10 mouse cellular contexts compared by ENCODE assay signal in genomic region chr2:18690756-18691155, GRCm38 (mm10). TPM values are rescaled to one million over a fixed set of nuclear protein-coding genes. Genes with fewer than 3 reads are reported as not detected.
A peak's percentile ranks its signal among the peaks of the same experiment; 100 is the strongest.
DNase-seq lines count a peak whose midpoint lies in the region; ATAC-seq and TF ChIP-seq lines count a peak whose summit lies in the region.
"Had no signal": no experiment of that assay in that cellular context is flagged by ENCODE, and none has a peak within 500 bp of the region (broad histone marks: within the 10 kb centered on the region; RNA-seq: fewer than 3 reads in every experiment).

No protein-coding gene starts in this region.

- no peaks in the 10 kb centered on the region for H3K9me3 ChIP-seq in heart, embryonic 12.5 days (replicated peaks)
- no peaks in the 10 kb centered on the region for H3K9me3 ChIP-seq in liver, embryonic 15.5 days (replicated peaks)
- no peaks in the 10 kb centered on the region for H3K9me3 ChIP-seq in stomach, postnatal 0 days (ENCODE audit: control insufficient read depth, low read length)

- no peaks in the 10 kb centered on the region for H3K36me3 ChIP-seq in heart, embryonic 12.5 days
- no peaks in the 10 kb centered on the region for H3K36me3 ChIP-seq in testis, adult 2 months (ENCODE audit: control insufficient read depth, insufficient read depth, low read length)
- H3K36me3 ChIP-seq in liver, embryonic 15.5 days (replicated peaks) = no peaks in the 10 kb centered on the region
- no peaks in the 10 kb centered on the region for H3K36me3 ChIP-seq in stomach, postnatal 0 days (ENCODE audit: control insufficient read depth, insufficient read depth, low read length)

- H3K9ac ChIP-seq in heart, embryonic 12.5 days = no peak overlapping the region
- no peak overlapping the region for H3K9ac ChIP-seq in liver, embryonic 15.5 days
- no peak overlapping the region for H3K9ac ChIP-seq in stomach, postnatal 0 days (ENCODE audit: low read length)

- H3K4me2 ChIP-seq in heart, embryonic 12.5 days = peak overlapping the region; percentile 79
- peak overlapping the region; percentile 68; the same call in 1 of the 2 replicates for H3K4me2 ChIP-seq in liver, embryonic 15.5 days
- peak overlapping the region; percentile 64; the same call in 1 of the 2 replicates for H3K4me2 ChIP-seq in stomach, postnatal 0 days (replicated peaks; ENCODE audit: low read depth)

- WGBS in heart, embryonic 12.5 days = 2% methylated on average over 9 of the region's 9 CpGs
- WGBS in liver, embryonic 15.5 days (ENCODE audit: insufficient replicate concordance) = 4% methylated on average over 9 of the region's 9 CpGs
- WGBS in stomach, postnatal 0 days = 10% methylated on average over 9 of the region's 9 CpGs

- DNase-seq in heart, adult 18-20 months = no peak
- no peak for DNase-seq in testis, postnatal 10 days (ENCODE audit: low spot score)
- DNase-seq in stomach, postnatal 0 days (ENCODE audit: low spot score) = no peak
- no peak for DNase-seq in adrenal gland, postnatal 10 days
- DNase-seq in cerebellum, adult 11 months = no peak

- peaks cover 62% of the 10 kb centered on the region for H3K27me3 ChIP-seq in heart, embryonic 12.5 days (replicated peaks)
- H3K27me3 ChIP-seq in testis, adult 2 months (ENCODE audit: control insufficient read depth, insufficient read depth, low read length) = no peaks in the 10 kb centered on the region
- peaks cover 96% of the 10 kb centered on the region for H3K27me3 ChIP-seq in liver, embryonic 15.5 days
- H3K27me3 ChIP-seq in stomach, postnatal 0 days (ENCODE audit: control insufficient read depth, insufficient read depth, low read length) = peaks cover 15% of the 10 kb centered on the region; the same call in 1 of the 2 replicates

- TF ChIP-seq POLR2A in testis, adult 2 months (IDR thresholded peaks at IDR 0.05; ENCODE audit: control insufficient read depth, low read depth, low read length) = no peak

- H3K4me1 ChIP-seq in heart, embryonic 12.5 days (replicated peaks) = peaks cover 28% of the 10 kb centered on the region
- peaks cover 13% of the 10 kb centered on the region for H3K4me1 ChIP-seq in testis, adult 2 months (ENCODE audit: control insufficient read depth, insufficient read depth, low read length)
- peaks cover 21% of the 10 kb centered on the region for H3K4me1 ChIP-seq in liver, embryonic 15.5 days (replicated peaks)
- peaks cover 5% of the 10 kb centered on the region for H3K4me1 ChIP-seq in stomach, postnatal 0 days (replicated peaks; ENCODE audit: control insufficient read depth, insufficient read depth)

- TF ChIP-seq EP300 in stomach, postnatal 0 days (optimal IDR thresholded peaks at IDR 0.05) = no peak

- no peak for TF ChIP-seq CTCF in testis, adult 2 months (IDR thresholded peaks at IDR 0.05; ENCODE audit: control insufficient read depth, insufficient read depth, insufficient replicate concordance, low read depth, low read length)
- no peak for TF ChIP-seq CTCF in stomach, postnatal 0 days (IDR thresholded peaks at IDR 0.05; ENCODE audit: low read depth)

- peak overlapping the region; percentile 49 for H3K4me3 ChIP-seq in heart, embryonic 12.5 days
- H3K4me3 ChIP-seq in testis, adult 2 months (ENCODE audit: control insufficient read depth, low read depth, low read length) = peak overlapping the region; percentile 91
- peak overlapping the region; percentile 49; the same call in 1 of the 2 replicates for H3K4me3 ChIP-seq in liver, embryonic 15.5 days (replicated peaks)
- peak overlapping the region; percentile 51; the same call in 1 of the 2 replicates for H3K4me3 ChIP-seq in stomach, postnatal 0 days (ENCODE audit: low read depth, low read length)

- no peak overlapping the region for H3K27ac ChIP-seq in heart, embryonic 12.5 days (ENCODE audit: poor library complexity, severe bottlenecking)
- peak overlapping the region; percentile 65; the same call in 1 of the 2 replicates for H3K27ac ChIP-seq in testis, adult 2 months (ENCODE audit: control insufficient read depth, insufficient read depth, low read depth, low read length)
- no peak overlapping the region for H3K27ac ChIP-seq in liver, embryonic 15.5 days (replicated peaks)
- no peak overlapping the region for H3K27ac ChIP-seq in stomach, postnatal 0 days (replicated peaks)

- no peak for ATAC-seq in heart, embryonic 12.5 days (ENCODE audit: insufficient number of reproducible peaks, low FRiP score)
- ATAC-seq in liver, embryonic 15.5 days (ENCODE audit: insufficient read depth) = no peak
- no peak for ATAC-seq in stomach, postnatal 0 days (ENCODE audit: low FRiP score, low TSS enrichment)

RNA-seq across cellular contexts. Expression of gene Spag6, which starts 3.1 kb away (rescaled TPM):
- polyA plus RNA-seq in heart, embryonic 12.5 days (2016; fragmentation: Nextera tagmentation; extraction: Ambion mirVana) = 0.14 TPM in 1 of 2 replicates, not detected in the other
- under 1 TPM in 1 of 2 experiments, not detected in 1; 0.55 TPM for total RNA-seq in heart, adult 18-20 months (2021)
- 97.3 and 108 TPM in 2 replicates for polyA plus RNA-seq in testis, adult 2 months (2012; rRNA removed)
- polyA plus RNA-seq in liver, embryonic 15.5 days (2015; fragmentation: Nextera tagmentation; extraction: Ambion mirVana) = not detected in 2 replicates
- 0.10 and 0.21 TPM in 2 replicates for polyA plus RNA-seq in stomach, postnatal 0 days (2015; fragmentation: Nextera tagmentation; extraction: Ambion mirVana)
- 1 to 10 TPM in 1 of 2 experiments, under 1 TPM in 1; 0.69 to 1.3 TPM for total RNA-seq in adrenal gland, postnatal 10 days (2021)
- total RNA-seq: common myeloid progenitor, adult 5-6 weeks; liver, adult 2 months had no signal
- polyA plus RNA-seq: liver, adult 2 months had no signal

RNA-seq across cellular contexts. Expression of gene Bmi1, which starts 13.9 kb away (rescaled TPM):
- 15.6 and 17.9 TPM in 2 replicates for polyA plus RNA-seq in heart, embryonic 12.5 days (2016; fragmentation: Nextera tagmentation; extraction: Ambion mirVana)
- 10 to 100 TPM; 59.2 to 63.0 TPM for total RNA-seq in heart, adult 18-20 months (2021)
- 113 and 166 TPM in 2 replicates for polyA plus RNA-seq in testis, adult 2 months (2012; rRNA removed)
- 4.1 and 4.2 TPM in 2 replicates for polyA plus RNA-seq in liver, embryonic 15.5 days (2015; fragmentation: Nextera tagmentation; extraction: Ambion mirVana)
- polyA plus RNA-seq in stomach, postnatal 0 days (2015; fragmentation: Nextera tagmentation; extraction: Ambion mirVana) = 10.5 and 12.0 TPM in 2 replicates
- 10 to 100 TPM; 38.9 to 48.8 TPM for total RNA-seq in adrenal gland, postnatal 10 days (2021)

RNA-seq across cellular contexts. Expression of gene Commd3, which starts 18.6 kb away (rescaled TPM):
- 144 and 153 TPM in 2 replicates for polyA plus RNA-seq in heart, embryonic 12.5 days (2016; fragmentation: Nextera tagmentation; extraction: Ambion mirVana)
- 100 to 1,000 TPM in 1 of 2 experiments, 10 to 100 TPM in 1; 98.5 to 115 TPM for total RNA-seq in heart, adult 18-20 months (2021)
- 45.1 and 58.2 TPM in 2 replicates for polyA plus RNA-seq in testis, adult 2 months (2012; rRNA removed)
- 76.8 and 85.1 TPM in 2 replicates for polyA plus RNA-seq in liver, embryonic 15.5 days (2015; fragmentation: Nextera tagmentation; extraction: Ambion mirVana)
- 169 and 178 TPM in 2 replicates for polyA plus RNA-seq in stomach, postnatal 0 days (2015; fragmentation: Nextera tagmentation; extraction: Ambion mirVana)
- 100 to 1,000 TPM; 111 to 122 TPM for total RNA-seq in adrenal gland, postnatal 10 days (2021)

Comparison
In these comparisons a context has a peak if more than half of its experiments do, and no peak if none do; other contexts are left out.
1. RNA of gene Spag6, which starts 3.1 kb away (polyA plus RNA-seq): 97.3 to 108 TPM in testis, adult 2 months; 0.14 TPM in heart, embryonic 12.5 days, 0.10 to 0.21 TPM in stomach, postnatal 0 days and not detected in liver, embryonic 15.5 days; every median in the first group is over 10 times any median in the second.
2. Peak in every context shown above with its lines, with median percentiles within 50 percentile points of each other: H3K4me2 ChIP-seq and H3K4me3 ChIP-seq.